Mouse (Mus musculus) gastrocnemius, postnatal 14 days (tissue): ENCODE data around the gene Map7d1. TPM values are rescaled to one million over a fixed set of nuclear protein-coding genes. Genes with fewer than 3 reads are reported as not detected.
A peak's percentile ranks its signal among the peaks of the same experiment; 100 is the strongest.

Source experiments
- DNase-seq: peaks from one replicate; pipeline ENCODE4 v3.0.0; 2021; ENCODE audit warnings: mixed read lengths
- intact Hi-C: fragments of 180-260 bp; cut with DNase I; formaldehyde crosslinking; loops from one replicate; pipeline ENCODE4 v1.15.1; 2025; ENCODE audit warnings: low total_unique reads
- long read RNA-seq, 2 experiments: library from polyadenylated mRNA; stranded (forward); transcript quantifications; one replicate each; pipeline ENCODE4 v2.0.0; 2021
- total RNA-seq, 2 experiments: library from RNA; stranded (reverse); gene quantifications; 2 replicates each; pipeline ENCODE4 v1.2.3; 2021

Gene Map7d1
- 100 to 1,000 TPM; 165 to 201 TPM for total RNA-seq
- long read RNA-seq, experiment 1, transcript Map7d1-201 (17 exons, 3,351 nt): minor isoform, 21 of 450 reads
- long read RNA-seq, experiment 1, transcript Map7d1-202 (17 exons, 3,195 nt): minor isoform, 20 of 450 reads
- long read RNA-seq, experiment 1, transcript Map7d1-203 (18 exons, 3,249 nt): major isoform, 105 of 450 reads
- long read RNA-seq, experiment 1, partial matches to known transcripts: 52 of 450 reads
- long read RNA-seq, experiment 1, other reads (novel, unspliced or antisense): 252 of 450 reads
- long read RNA-seq, experiment 2, transcript Map7d1-203 (18 exons, 3,249 nt): major isoform, 108 of 536 reads
- long read RNA-seq, experiment 2, transcript Map7d1-201 (17 exons, 3,351 nt): minor isoform, 17 of 536 reads
- long read RNA-seq, experiment 2, transcript Map7d1-202 (17 exons, 3,195 nt): minor isoform, 26 of 536 reads
- long read RNA-seq, experiment 2, partial matches to known transcripts: 48 of 536 reads
- long read RNA-seq, experiment 2, other reads (novel, unspliced or antisense): 336 of 536 reads

DNA sequence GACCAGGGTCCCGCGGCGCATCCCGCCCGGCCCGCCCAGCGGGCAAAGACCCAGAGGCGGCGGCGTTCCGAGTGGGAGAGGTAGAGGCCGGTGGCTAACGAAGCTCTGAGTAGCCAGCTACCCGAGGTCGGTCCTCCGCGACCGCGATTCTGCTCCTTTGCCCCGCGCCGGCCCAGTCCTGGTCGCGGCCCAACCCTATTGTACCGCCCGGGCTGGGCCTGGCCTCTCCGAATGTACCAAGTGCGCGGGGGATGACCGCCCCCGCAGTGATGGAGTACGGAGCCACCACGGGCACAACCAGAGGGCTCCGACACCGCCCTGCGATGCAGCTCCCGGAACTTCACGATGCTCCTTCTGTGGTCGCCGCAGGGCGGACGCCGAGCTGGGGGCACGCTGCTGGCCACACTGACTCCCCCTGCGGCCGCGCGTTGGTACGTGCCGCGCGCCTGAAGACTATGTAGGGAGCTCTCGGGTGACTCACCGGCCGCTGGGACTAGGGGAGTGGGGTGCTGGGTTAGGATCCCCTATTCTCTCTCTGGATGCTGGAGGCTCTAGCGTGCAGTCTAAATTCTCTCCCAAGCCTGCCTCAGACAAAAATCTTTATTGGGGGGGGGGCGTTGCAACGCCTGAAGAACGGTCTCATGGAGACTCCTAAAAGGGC lies at the start of gene Map7d1:
Gene Map7d1, minus strand, starts transcription at position 213 of the 661 bp plus-strand sequence.
- peak; percentile 90 for DNase-seq
- intact Hi-C loops: no loop called here

DNA sequence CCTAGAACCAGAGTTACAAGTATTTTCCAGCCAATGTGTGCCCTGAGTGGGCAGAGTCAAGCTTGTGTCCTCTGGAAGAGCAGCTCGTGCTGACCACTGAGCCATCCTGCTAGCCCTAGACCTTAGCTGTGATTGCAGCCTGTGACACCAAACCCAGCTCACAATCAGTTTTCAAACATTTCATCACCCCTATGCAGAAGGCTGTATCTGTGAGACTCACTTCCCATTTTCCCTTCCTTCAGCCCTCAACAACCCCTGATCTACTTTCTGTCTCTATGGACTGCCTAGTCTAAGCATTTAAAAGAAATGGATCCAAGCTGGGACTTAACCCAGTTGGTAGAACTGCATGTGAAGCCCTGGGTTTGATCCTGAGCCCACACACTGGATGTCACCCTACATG lies 49.3 kb upstream of the Map7d1 start:
- intact Hi-C loops: no loop called here
- DNase-seq: no peak

DNA sequence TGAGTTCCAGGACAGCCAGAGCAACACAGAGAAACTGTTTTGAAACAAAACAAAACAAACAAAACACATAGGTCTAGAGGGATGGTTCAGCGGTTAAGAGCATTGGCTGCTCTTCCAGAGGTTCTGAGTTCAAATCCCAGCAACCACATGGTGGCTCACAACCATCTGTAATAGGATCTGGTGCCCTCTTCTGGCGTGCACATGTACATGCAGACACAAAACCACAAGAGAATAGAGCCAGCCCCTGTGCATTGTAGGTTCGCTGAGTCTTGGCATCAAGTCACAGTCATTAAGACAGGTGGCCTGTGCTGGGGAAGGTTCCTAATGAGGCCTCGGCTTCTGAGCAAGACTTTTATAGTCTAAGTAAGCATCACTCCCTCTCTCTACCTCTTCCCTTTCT lies 47.7 kb upstream of the Map7d1 start:
- no peak for DNase-seq
- intact Hi-C loops: no loop called here

DNA sequence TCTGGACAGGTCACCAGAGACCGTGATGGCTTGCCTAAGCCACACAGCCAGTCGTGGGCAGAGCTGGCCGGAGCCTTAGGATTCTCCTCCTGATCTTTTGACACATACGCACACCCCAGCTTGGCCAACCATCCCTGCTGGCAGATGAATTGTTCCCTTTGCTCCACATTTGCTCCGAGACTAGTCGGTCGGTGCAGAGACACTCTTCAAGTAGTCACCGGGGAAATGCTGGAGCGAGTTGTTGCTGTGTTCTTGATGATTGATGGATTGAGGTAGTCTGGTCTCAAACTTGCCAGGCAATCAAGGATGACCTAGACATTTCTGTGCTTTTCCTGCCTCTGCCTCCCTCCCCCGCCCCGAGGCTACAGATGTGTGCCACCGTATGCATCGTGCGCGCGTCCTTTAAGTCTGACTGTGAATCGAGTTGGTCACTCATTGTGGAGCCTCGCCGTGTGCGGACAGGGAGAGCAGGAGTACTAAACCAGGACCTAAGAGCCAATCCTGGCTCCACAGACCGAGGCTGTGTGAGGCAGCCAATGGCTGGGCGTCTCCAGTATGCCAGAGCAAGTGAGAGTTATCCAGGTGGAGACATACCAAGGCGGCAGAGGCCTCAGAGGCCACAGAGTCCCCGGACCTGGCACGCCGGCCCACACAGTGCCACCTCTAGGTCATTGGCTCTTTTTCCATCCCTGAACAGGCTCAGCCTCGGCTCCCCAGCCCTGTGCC lies 45.6 kb upstream of the Map7d1 start:
- no peak for DNase-seq
- intact Hi-C loops: no loop called here

DNA sequence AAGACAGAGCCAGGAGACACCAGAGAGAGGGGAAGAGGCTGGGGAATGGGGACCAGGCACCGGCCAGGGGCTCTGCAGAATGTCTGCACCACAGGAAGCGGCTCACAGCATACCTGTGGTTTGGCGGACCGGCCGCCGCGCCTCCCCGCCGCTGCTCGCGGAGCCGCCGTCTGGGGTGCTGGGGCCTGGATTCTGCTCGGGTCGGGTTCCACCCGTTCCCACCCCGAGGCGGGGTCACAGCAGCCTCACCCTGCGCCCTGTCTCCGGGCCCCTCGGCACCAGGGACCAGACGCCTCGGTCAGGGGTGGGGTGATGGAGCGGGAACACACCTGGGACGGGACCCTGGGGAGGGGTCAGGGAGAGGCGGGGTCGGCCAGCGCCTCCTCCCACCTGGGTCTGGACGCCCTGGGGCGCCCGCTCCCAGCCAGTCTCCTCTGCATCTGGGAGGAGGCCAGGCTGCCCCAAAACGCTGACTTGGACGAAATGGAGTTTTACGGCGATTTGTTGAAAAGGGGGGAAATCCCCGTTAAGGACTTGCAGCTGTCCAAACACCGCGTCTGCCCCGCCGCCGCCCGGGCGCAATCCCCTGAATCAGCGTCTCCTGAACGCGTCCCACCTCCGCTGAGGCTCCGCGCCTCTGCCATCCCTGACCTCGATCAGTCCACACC lies 44.9 kb upstream of the Map7d1 start:
- DNase-seq: no peak
- intact Hi-C loops: no loop called here

DNA sequence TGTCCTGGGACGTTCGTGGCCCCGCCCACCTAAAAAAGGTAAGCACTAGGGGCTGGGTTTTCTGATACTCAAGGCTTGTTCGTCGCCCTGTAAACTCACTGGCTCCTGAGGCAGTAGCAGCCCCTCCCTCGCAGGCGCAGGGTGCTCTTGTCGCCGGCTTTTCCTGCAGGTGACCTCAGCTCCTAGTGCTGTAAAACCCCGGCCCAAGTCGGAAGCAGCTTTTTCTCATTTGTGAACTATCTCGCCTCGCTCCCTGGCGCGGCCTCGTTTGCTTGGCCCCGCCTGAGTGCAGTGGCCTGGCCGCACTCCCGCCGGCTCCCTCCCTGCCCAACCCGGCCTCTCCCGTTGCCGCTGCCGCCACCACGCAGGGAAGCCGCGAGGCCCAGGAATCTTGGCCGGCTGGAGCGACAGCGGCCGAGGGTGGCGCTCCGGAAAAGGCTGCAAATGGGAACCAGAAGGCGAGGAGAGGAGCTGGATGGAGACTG lies 40.5 kb upstream of the Map7d1 start:
- peak; percentile 88 for DNase-seq

DNA sequence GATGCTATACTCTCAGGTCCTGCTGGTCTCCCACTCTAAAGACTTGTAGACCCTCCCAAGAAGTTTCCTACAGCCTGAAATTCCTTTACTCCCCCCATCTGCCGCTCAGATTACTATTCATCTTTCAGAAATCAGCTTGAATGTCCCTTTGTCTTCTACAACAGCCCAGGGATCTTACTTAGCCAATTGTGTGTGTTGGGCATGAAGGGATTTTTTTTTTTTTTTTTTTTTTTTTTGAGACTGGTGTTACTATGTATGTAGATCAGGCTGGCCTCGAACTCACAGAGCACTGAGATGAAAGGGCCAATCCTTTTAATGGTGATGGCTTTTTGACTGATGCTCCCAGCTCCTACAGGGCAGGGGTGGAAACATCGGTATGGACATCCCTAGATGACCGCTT lies 39.8 kb upstream of the Map7d1 start:
- intact Hi-C loops: no loop called here
- DNase-seq: no peak

More for the DNA sequence above, 40.5 kb upstream of the Map7d1 start:
- intact Hi-C loops: no loop called here

DNA sequence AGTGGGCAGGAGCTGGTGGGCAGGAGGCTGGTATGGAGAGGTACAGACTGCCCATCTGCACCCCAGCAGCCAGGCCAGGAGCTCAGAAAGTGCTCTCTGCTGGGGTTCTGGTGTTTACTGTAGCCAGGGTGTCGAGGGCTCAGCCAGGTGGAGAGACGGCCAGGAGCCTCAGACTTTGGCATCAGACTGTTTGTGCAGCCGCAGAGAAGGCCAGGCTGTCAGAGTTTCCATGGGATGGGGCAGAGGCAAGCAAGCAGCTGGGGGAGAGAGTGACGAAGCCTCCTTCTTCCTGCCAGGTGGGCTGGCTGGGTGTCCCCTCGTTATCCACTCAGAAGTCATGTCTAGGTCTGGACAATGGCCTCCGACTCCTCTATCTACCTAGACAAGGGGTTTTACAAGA lies 39.0 kb upstream of the Map7d1 start:
- no peak for DNase-seq
- intact Hi-C loops: no loop called here

DNA sequence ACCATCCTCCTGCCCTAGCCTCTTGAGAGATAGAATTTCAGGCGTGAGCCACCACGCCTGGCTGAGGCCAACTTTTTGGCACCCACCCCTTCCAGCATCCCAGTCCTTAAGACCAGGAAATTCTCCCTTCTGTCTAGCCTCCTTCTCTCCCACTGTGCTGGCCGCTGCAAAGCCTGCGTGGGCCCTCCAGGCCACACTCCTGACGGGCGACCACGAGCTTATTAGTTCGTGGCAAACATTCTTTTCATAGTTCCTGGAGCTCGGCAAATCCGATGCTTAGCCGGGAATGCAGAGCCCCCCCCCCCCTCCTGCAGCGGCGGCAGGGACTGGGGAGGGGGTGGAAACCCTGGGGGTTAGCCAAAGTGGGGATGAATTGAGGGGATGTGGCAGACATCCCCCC lies 35.1 kb upstream of the Map7d1 start:
- no peak for DNase-seq
- intact Hi-C loops: no loop called here

DNA sequence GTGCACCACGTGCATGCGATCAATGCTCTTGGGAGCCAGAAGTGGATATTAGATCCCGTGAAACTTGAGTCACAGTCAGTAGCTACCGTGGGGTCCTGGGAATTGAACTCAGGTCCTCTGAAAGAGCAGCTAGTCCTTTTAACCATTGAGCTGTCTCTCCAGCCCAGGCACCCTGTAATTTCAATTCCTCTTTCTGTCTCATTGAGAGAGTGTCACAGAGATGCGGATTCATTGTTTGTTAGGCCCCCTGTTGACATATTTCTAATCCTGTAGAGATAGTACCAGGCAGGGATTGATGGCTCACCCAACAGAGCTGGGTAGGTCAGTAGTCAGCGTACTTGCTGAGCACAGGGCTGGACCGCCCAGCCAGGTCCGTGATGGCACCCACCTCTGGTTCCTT lies 34.2 kb upstream of the Map7d1 start:
- intact Hi-C loops: no loop called here
- no peak for DNase-seq

DNA sequence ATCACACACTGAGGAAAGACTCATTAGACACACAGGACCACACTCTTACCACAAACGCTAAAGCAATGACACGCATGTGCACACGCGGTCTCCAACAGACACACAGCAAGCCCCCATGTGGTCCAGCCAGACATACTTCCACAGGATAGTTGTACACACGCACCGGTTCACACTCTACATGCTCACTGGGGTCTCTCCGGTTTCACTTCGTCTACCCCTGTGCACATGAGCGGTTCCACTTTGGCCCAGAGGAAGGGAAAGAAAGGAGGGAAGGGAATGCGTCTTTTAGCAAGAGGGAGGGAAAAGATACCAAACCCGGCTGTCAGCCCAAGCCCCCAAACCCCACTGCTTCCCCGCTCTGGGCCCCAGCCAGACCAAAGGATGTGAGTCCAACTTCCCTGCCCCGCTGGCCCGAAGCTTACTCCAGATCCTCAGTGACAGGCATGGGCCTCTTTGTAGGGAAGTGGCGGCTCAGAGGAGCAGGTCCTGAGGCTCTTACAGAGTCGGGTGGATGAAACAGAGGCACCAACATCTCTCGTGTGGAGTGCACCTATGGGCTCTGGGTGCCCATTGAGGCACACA lies 32.0 kb upstream of the Map7d1 start:
- no peak for DNase-seq
- intact Hi-C loops: no loop called here

DNA sequence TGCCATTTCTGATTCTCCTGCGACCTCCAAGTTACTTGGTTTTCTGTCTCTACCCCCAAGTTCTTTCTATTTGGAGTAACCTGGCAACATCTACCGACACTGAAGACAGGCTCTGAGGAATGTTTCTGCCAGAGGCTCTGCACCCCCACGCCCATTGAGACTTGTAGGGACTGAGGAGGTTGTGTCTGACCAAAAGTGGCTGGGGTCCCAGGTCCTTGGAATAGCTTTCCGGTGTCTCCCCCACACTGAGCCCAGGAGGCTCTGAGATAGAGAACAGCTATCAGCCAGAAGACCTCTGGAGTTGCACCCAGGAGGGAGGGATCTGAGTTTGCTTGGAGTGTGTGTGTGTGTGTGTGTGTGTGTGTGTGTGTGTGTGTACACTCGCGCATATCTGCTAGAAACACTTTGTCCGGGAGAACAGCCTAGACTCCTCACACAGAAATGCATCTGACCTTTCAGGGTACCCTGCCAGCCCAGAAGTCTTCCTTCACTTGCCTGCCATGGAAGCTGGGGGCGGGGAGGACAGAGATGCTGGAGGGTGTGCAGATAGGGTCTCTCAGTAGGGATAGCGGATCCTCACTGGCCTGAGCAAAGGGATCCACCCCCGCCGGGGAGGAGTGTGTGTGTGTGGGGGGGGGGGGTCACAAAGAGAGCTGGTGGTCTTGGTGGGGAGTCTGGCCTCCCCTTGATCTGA lies 31.3 kb upstream of the Map7d1 start:
- intact Hi-C loops: no loop called here

DNA sequence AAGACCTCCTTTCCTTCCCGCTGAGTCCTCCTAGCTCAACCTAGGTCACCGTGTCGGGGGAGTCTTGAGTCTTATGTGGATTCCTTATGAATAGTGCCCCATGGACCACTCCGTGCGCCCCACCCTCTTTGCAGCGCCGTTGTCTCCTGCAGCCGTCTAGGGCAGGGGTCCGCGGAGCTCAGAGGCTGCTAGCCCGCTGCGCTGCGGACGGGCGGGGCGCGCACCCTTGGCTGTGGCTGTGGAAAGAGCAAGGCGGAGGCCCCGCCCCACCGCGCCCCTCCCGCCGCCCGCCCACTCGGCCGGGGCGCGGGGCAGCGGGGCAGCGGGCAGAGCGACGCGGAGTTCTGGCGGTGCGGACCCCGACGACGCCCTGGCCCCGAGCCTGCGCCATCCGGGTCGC lies 30.3 kb upstream of the Map7d1 start, which contains the start of gene Col8a2:
Gene Col8a2, plus strand, starts transcription at position 302 of the 400 bp plus-strand sequence.
- intact Hi-C loops: no loop called here
- no peak for DNase-seq

More for the DNA sequence above, 31.3 kb upstream of the Map7d1 start:
- no peak for DNase-seq

DNA sequence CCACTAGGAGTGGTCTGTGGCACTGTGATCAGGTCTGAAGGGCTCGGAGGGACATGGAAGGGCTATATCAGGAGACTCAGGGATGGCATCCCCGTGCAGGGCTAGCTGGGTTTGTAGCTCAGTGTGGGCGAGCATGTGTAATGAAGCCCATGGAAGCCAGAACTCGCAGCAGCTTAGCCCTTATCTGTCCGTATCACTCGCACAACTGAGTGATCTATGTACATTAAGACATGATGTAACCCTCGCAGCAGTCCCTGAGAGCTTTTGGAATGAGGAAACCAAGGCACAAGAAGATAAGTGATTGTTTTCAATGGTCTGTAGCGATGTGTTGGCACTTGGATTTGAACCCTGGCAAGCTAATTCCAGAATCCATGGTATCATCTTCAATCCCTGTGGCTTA lies 27.4 kb upstream of the Map7d1 start:
- DNase-seq: no peak
- intact Hi-C loops: no loop called here

DNA sequence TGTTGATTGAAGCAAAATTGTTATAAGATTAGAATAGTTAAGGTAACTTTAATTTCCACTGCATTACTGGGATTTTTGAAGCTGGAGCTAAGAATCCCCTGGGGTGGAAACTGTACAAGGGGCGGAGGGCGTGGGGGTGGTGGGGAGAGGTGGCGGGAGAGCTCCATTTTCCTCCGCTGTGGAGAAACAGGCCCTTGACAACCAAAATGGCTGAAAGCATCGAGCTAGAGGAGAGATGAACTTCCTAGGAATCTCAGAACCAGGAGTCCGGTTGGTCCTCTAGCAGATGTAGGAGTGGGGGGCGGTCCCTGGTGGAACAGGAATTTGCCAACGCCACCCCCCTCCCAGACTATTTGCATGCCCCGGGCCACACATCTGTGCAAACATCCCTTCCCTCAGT lies 25.6 kb upstream of the Map7d1 start:
- intact Hi-C loops: no loop called here
- DNase-seq: no peak

DNA sequence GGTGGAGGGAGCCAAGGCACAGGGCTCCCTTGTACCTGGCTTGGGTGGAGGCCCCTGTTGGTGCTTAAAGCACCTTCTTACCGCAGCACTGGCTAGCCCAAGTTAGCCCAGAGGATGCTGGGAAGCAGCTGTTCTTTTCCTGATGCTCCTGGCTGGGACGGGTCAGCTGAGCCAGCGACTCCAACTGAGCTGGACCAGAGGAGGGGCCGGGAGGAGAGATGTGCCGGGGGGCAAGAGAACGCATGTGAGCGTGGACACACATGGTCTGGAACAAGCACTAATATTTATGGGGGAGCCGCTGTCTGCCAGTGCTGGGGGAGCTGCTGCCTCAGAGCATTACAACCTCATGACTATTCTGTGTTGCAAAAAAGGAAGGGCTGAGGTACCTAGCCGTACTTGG lies 22.8 kb upstream of the Map7d1 start:
- intact Hi-C loops: loop anchor here (5.0 kb wide), 1 partner anchor 33 kb away; no protein-coding TSS in a partner anchor
- DNase-seq: no peak

DNA sequence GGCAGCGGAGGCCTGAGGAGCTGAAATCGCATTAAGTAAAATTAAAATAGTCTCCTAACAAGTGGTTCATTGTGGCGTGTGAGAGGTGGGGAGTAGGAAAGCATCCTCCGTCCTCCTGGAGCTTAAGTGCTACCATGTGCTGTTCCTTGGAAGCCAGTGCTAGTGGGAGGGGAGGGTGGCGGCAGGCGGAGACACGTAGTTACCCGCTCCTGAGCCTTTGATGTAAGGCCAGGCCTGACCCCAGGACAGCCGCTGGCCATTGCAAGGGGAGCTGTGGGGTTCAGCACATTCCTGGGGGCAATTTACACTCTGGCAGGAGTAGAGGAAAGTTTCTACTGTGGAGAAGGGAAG lies 22.4 kb upstream of the Map7d1 start:
- intact Hi-C loops: loop anchor here (5.0 kb wide), 1 partner anchor 34 kb away; no protein-coding TSS in a partner anchor
- no peak for DNase-seq

DNA sequence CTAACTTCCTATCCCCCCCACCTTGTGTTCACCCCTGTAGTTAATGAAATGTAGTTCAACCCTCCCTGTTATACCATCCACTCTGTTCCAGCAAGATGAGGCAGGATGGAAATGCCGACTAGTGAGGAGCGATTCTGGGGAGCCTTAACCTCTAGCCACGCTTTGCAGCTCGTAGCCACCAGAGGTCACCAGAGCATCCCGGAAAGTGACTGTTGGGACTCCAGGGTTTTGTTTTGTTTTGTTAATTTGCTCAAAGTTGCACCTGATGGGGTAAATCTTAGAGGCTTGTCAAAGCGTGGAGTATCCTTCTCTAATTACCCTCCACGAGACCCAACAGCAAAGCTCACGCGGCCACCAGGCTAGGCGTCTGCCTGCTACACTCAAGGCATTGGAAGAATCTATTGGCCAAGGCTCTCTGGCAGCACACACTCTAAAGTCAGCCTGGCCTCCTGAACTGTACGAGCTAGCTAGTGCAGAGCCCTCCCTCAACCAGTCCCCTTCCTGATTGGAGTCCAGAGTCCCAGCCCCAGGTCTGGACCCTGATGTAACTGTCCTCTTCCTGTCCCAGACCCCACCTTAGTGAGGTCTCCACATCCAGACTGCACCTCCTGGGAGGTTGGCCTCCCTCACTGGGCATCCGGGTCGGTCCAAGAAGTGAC lies 21.9 kb upstream of the Map7d1 start:
- DNase-seq: peak; percentile 61

More for the DNA sequence above, 21.9 kb upstream of the Map7d1 start:
- intact Hi-C loops: loop anchor here (5.0 kb wide), 1 partner anchor 34 kb away; no protein-coding TSS in a partner anchor
